Mouse (Mus musculus) thymus, postnatal 10 days (tissue): ENCODE measurements at regions not wholly inside any gene's neighbourhood (a gene's known extent, or its start where the extent isn't known, plus 50 kb on each side); places are given as distances from the start of the nearest gene placed in this dataset.

ENCODE experiments used
- DNase-seq, 2 experiments: peaks; one replicate each; pipeline ENCODE4 v3.0.0; 2021; ENCODE audit warnings: low spot score in 2 of 2

- no peak for DNase-seq
Observed at GRCm38 (mm10) chr1:77567657-77568056, 52.8 kb upstream of the Epha4 start.
